Mouse (Mus musculus): ENCODE data around the gene Gtpbp2. TPM values are rescaled to one million over a fixed set of nuclear protein-coding genes. Genes with fewer than 3 reads are reported as not detected.

The Gtpbp2 gene
- total RNA-seq, 2 experiments from 2014 or later: 70.2 to 77.6 TPM

GRCm38 (mm10) chr17:46152847-46153782 is 7.7 kb upstream of the Gtpbp2 start, which contains the start of gene Mad2l1bp:
Mad2l1bp (minus strand) TSS chr17:46153553.
- DNase-seq (ENCODE audit: low spot score in 2 of 2): peak; percentile 71 to 85

GRCm38 (mm10) chr17:46154336-46154735 is 6.5 kb upstream of the Gtpbp2 start:
- DNase-seq (ENCODE audit: low spot score in 2 of 2): no peak

DNA sequence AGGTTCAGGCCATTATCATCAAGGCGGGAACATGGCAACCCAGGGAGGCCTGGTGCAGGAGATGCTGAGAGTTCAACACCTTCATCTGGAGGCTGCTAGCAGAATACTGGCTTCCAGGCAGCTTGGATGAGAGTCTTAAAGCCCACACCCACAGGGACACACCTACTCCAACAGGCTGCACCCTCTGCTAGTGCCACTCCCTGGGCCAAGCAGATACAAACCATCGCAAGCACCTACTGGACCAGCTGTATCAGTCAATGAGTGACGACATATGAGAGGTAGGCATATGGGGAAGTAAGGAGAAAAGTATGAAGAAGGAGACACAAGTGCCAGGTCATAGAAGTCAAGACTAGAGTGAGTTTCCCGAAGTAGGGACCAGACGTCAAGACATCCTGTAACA is 4.2 kb upstream of the Gtpbp2 start:
- DNase-seq (ENCODE audit: low spot score in 2 of 2): no peak

- no peak for DNase-seq (ENCODE audit: low spot score in 2 of 2)
Observed at GRCm38 (mm10) chr17:46157131-46157530, 3.7 kb upstream of the Gtpbp2 start.

DNA sequence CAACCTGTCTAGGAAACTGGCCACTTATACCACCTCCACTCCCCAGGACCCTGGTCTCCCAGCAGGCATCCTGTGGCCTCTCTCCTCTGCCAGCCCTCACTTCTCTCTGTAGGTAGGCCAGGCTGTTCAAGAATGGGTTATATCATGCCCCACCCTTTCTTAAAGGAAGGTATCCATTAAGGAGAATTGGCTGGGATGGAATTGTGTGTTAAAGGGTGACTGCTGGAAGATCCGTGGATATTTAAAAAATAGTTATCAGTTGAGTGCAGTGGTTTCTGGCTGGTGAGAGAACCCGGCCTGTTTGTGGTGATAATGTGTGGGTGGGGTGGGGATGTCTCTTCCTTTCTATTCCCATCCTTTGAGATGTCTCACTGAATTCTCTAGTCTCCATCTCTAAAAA is 1.6 kb upstream of the Gtpbp2 start:
- no peak for DNase-seq (ENCODE audit: low spot score in 2 of 2)

- DNase-seq (ENCODE audit: low spot score in 2 of 2): peak; percentile 72 to 89
Observed at GRCm38 (mm10) chr17:46160090-46160662, 656 bp upstream of the Gtpbp2 start.

GRCm38 (mm10) chr17:46161179-46161578 is 347 bp downstream of the Gtpbp2 start:
- no peak for DNase-seq (ENCODE audit: low spot score in 2 of 2)

GRCm38 (mm10) chr17:46161710-46162109 is 878 bp downstream of the Gtpbp2 start:
- no peak for DNase-seq (ENCODE audit: low spot score in 2 of 2)

DNA sequence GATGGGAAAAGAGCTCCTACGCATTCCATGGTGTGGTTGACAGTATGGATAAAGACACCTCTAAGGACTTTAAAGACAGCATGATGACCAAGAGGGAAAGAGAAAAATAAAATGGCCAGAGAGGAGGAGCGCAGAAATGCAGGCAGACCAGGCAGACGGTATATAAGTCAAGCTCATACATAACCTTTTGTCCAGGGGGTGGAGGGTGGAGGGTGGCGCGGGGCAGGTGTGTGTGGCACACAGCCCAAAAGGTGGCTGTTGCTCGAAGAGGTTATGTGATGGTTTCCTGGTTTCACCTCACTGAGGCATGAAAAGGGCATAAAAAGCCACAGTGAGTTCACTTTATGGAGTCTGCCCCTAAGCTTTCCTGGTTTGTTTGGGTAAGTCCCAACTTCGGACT is 1.7 kb downstream of the Gtpbp2 start:
- DNase-seq (ENCODE audit: low spot score in 2 of 2): no peak

- DNase-seq (ENCODE audit: low spot score in 2 of 2): no peak
Observed at GRCm38 (mm10) chr17:46162951-46163421, 2.2 kb downstream of the Gtpbp2 start.

GRCm38 (mm10) chr17:46164301-46164700 is 3.5 kb downstream of the Gtpbp2 start:
- no peak for DNase-seq (ENCODE audit: low spot score in 2 of 2)

DNA sequence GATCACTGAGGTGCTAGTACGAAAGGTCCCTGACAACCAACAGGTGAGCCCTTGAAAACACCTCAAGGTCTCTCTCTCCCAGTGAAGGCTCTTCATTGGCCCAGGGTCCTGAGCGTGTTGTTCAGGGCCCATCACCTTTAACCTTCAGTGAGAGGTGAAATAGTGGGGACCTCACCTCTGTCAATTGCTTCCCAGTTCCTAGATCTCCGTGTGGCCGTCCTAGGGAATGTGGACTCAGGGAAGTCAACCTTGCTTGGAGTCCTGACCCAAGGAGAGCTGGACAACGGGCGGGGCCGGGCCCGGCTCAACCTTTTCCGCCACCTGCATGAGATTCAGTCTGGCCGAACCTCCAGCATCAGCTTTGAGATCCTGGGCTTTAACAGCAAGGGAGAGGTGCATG is 4.0 kb downstream of the Gtpbp2 start:
- no peak for DNase-seq (ENCODE audit: low spot score in 2 of 2)

DNA sequence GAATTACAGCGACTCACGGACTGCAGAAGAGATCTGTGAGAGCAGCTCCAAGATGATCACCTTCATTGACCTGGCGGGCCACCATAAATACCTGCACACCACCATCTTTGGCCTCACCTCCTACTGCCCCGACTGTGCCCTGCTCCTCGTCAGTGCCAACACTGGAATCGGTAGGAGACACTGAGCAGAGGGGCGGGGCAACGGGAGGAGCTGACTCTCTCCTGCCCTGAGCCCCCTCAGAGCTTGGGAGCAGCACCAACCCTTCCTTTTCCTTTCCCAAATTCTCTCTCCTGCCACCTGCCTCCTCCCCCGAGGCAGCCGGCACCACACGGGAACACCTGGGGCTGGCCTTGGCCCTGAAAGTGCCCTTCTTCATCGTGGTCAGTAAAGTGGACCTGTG is 4.6 kb downstream of the Gtpbp2 start:
- no peak for DNase-seq (ENCODE audit: low spot score in 2 of 2)

DNA sequence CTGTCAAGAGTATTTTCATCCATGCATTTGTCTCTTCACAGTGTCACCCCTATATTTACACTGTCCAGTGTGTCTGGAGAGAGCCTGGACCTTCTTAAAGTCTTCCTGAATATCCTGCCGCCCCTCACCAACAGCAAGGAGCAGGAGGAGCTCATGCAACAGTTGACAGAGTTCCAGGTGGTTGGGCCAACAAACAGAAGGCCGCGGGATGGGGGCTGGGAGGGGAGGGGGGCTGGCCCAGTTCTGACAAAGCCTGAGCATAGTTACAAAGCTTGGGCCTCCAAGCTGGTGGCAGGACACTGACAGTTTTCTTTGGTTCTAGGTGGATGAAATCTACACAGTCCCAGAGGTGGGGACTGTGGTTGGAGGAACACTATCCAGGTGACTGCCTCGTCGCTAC is 5.4 kb downstream of the Gtpbp2 start:
- DNase-seq (ENCODE audit: low spot score in 2 of 2): no peak

GRCm38 (mm10) chr17:46167014-46167413 is 6.2 kb downstream of the Gtpbp2 start:
- DNase-seq (ENCODE audit: low spot score in 2 of 2): no peak

- peak in 1 of 2 experiments; percentile 42 for DNase-seq (ENCODE audit: low spot score in 2 of 2)
Observed at GRCm38 (mm10) chr17:46168318-46168717, 7.5 kb downstream of the Gtpbp2 start.

GRCm38 (mm10) chr17:46168768-46169167 is 7.9 kb downstream of the Gtpbp2 start:
- DNase-seq (ENCODE audit: low spot score in 2 of 2): no peak

- no peak for DNase-seq (ENCODE audit: low spot score in 2 of 2)
Observed at GRCm38 (mm10) chr17:46170538-46170937, 9.7 kb downstream of the Gtpbp2 start.

DNA sequence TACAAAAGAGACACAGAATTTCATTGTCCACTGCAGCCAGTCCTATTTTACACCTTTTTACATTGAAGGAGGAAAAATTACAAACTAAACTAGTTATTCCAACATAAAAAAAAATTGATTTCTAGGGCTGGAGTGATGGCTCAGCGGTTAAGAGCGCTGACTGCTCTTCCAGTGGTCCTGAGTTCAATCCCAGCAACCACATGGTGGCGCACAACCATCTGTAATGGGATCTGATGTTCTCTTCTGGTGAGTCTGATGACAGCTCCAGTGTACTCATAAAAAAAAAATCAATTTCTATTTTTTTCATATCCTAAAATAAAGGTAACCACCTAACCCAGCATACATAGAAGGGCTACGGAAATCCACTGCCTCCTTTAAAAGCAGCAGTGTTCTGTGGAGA is 21.4 kb downstream of the Gtpbp2 start:
- DNase-seq (ENCODE audit: low spot score in 2 of 2): no peak

- DNase-seq (ENCODE audit: low spot score in 2 of 2): no peak
Observed at GRCm38 (mm10) chr17:46188829-46189228, 28.0 kb downstream of the Gtpbp2 start.

GRCm38 (mm10) chr17:46201151-46201550 is 40.3 kb downstream of the Gtpbp2 start:
- DNase-seq (ENCODE audit: low spot score in 2 of 2): no peak

GRCm38 (mm10) chr17:46202421-46203071 is 41.7 kb downstream of the Gtpbp2 start, which contains the start of the genes Polh and Xpo5:
Polh (minus strand) TSS chr17:46202645.
Xpo5 (plus strand) TSS chr17:46202782.
- DNase-seq (ENCODE audit: low spot score in 2 of 2): peak; percentile 92 to 93

Data from gastrocnemius, postnatal 4 days (tissue).